Mouse (Mus musculus): Measurements from ENCODE around the gene Lrsam1. TPM values are rescaled to one million over a fixed set of nuclear protein-coding genes. Genes with fewer than 3 reads are reported as not detected.
"Not testable (repeated sequence)": the region's sequence is repeated elsewhere in the genome, so short reads cannot be mapped to it uniquely, and the experiment has no call there.

Gene Lrsam1
- polyA plus RNA-seq (2012; rRNA removed) = 18.0 and 20.3 TPM in 2 replicates
- 9.4 and 11.5 TPM in 2 replicates for polyA plus RNA-seq (2014; fragmentation: Nextera tagmentation; extraction: Ambion mirVana)

DNA sequence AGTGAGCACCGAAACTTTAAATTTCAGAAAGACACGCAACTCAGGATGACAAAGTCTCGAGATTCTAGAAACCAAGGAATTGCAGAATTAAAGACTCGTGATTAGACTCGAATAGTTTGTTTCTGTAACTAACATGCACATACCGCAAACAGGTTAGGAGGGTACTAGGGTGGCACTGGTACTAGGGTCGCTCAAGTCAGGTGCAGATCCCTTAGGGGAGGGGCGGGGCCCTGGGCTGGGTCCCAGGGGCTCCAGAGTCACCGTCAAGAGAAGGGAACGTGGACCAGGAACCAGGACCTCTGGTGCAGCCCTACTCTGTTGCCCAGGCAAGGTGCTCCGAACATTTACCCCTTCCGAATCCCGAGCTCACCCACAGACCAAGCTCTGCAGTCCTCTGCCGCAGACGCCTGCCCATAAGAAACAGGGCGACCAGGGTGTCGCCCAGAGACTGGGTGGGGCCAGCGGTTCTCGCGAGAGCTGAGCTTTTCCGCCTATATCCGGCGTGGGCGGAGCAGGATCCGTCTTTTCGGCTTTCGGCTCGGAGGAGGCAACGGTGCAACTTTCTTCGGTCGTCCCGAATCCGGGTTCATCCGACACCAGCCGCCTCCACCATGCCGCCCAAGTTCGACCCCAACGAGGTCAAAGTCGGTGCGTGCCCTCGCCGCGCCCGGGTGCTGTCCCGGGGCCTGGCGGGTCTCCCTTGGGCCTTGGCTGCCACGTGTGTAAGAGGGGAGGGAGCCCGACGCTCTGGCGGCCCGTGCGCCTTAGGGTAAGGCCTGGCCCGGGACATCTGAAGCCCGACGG lies at the start of gene Lrsam1, which contains the start of gene Rpl12:
Gene Lrsam1, minus strand, starts transcription at position 423 of the 804 bp plus-strand sequence.
Gene Rpl12, plus strand, starts transcription at position 368 of the 804 bp plus-strand sequence.
- Histone ChIP-seq H3K9me3 (ENCODE audit: control insufficient read depth, low read length) (no peaks in the 10 kb centered on the region), H3K36me3 (ENCODE audit: control insufficient read depth, insufficient read depth, low read length) (peaks cover 41% of the 10 kb centered on the region), H3K4me1 (ENCODE audit: control insufficient read depth, insufficient read depth, low read length) (peaks cover 23% of the 10 kb centered on the region), H3K4me2 (replicated peaks; ENCODE audit: low read depth, low read length, severe bottlenecking) (peak within 1 kb of the TSS; percentile 73), H3K4me3 (replicated peaks; ENCODE audit: low read length) (peak within 1 kb of the TSS; percentile 74), H3K9ac (ENCODE audit: low read depth, low read length, severe bottlenecking) (peak within 1 kb of the TSS; percentile 94), H3K27ac (replicated peaks; ENCODE audit: low read depth, low read length) (peak within 1 kb of the TSS; percentile 76), H3K27me3 (ENCODE audit: control insufficient read depth, insufficient read depth, low read length) (no peaks in the 10 kb centered on the region)
- peak; percentile 96; the same call in 1 of the 2 replicates for TF ChIP-seq POLR2A (IDR thresholded peaks at IDR 0.05; ENCODE audit: borderline replicate concordance, extremely low read depth, insufficient read depth, insufficient read length)
- ATAC-seq (ENCODE audit: low FRiP score, low read depth) = peak; percentile 91
- peak; percentile 96 for DNase-seq (ENCODE audit: low spot score)
- WGBS = 3% methylated on average over 54 of the region's 55 CpGs

DNA sequence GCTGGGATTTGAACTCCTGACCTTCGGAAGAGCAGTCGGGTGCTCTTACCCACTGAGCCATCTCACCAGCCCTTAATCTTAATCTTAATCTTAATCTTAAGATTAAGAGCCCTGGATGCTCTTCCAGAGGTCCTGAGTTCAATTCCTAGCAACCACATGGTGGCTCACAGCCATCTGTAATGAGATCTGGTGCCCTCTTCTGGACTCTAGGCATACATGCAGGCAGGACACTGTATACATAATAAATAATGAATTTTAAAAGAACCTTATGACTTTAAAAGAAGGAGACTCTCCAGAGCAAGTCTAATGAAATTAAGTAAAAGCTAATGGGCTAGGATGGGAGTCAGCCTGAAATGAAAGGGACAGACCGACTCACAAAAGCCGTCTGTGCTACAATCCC lies 47.6 kb upstream of the Lrsam1 start:
- not testable (repeated sequence) for H3K27me3 ChIP-seq (ENCODE audit: control insufficient read depth, insufficient read depth, low read length); H3K4me3 ChIP-seq (replicated peaks; ENCODE audit: low read length); ATAC-seq (ENCODE audit: low FRiP score, low read depth); H3K9me3 ChIP-seq (ENCODE audit: control insufficient read depth, low read length); H3K36me3 ChIP-seq (ENCODE audit: control insufficient read depth, insufficient read depth, low read length); H3K4me2 ChIP-seq (replicated peaks; ENCODE audit: low read depth, low read length, severe bottlenecking); H3K4me1 ChIP-seq (ENCODE audit: control insufficient read depth, insufficient read depth, low read length); H3K27ac ChIP-seq (replicated peaks; ENCODE audit: low read depth, low read length); H3K9ac ChIP-seq (ENCODE audit: low read depth, low read length, severe bottlenecking); DNase-seq (ENCODE audit: low spot score)
- WGBS = 93% methylated on average over 4 of the region's 4 CpGs

DNA sequence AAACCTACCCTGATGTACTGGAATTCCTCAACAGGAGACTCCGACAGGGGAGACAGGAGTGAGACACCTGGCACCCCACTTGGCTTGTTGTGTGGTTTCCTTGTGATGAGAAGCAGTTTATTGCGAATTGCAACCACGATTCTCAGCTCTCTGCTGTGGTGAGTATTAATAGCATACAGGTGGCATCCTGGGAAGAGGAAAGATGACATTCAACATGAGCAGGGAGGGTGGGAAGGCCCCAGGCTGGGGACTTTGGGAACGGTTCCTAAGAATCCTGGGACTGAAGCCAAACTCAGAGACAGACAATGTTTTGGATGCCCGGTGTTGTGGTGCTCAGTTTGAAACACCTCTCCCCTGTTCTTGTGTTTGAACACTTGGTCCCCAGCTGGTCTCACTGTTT lies 43.6 kb upstream of the Lrsam1 start:
- Histone ChIP-seq H3K27me3 (ENCODE audit: control insufficient read depth, insufficient read depth, low read length) (no peaks in the 10 kb centered on the region), H3K9ac (ENCODE audit: low read depth, low read length, severe bottlenecking) (no peak overlapping the region), H3K4me3 (replicated peaks; ENCODE audit: low read length) (no peak overlapping the region), H3K4me2 (replicated peaks; ENCODE audit: low read depth, low read length, severe bottlenecking) (no peak overlapping the region), H3K9me3 (ENCODE audit: control insufficient read depth, low read length) (no peaks in the 10 kb centered on the region), H3K4me1 (ENCODE audit: control insufficient read depth, insufficient read depth, low read length) (no peaks in the 10 kb centered on the region), H3K36me3 (ENCODE audit: control insufficient read depth, insufficient read depth, low read length) (0 out of 2 replicates have a peak, but pooled peaks cover 6% of the 10 kb centered on the region), H3K27ac (replicated peaks; ENCODE audit: low read depth, low read length) (no peak overlapping the region)
- 61% methylated on average over 5 of the region's 5 CpGs for WGBS
- TF ChIP-seq POLR2A (IDR thresholded peaks at IDR 0.05; ENCODE audit: borderline replicate concordance, extremely low read depth, insufficient read depth, insufficient read length) = no peak
- ATAC-seq (ENCODE audit: low FRiP score, low read depth) (no peak), DNase-seq (ENCODE audit: low spot score) (no peak)

DNA sequence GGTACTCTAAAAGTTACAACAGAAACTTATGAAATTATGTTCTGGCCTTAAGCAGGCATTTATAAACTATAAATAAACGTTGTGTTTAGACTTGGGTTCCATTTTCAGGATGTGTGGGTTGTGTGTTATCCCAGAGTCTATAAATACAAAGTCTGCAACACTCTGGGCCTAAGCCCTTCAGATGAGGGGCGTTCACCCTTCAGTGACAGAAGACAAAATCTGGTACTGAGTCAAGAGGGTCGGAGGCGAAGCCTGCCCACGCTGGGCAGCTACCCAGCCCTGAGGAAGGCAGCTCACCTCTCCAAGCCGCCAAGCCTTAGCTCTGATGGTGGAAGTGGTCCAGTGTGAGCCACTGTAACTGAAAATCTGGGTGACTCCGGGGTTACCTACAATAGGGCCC lies 40.7 kb upstream of the Lrsam1 start:
- Histone ChIP-seq H3K4me2 (replicated peaks; ENCODE audit: low read depth, low read length, severe bottlenecking) (no peak overlapping the region), H3K4me1 (ENCODE audit: control insufficient read depth, insufficient read depth, low read length) (no peaks in the 10 kb centered on the region), H3K9ac (ENCODE audit: low read depth, low read length, severe bottlenecking) (no peak overlapping the region), H3K4me3 (replicated peaks; ENCODE audit: low read length) (no peak overlapping the region), H3K27ac (replicated peaks; ENCODE audit: low read depth, low read length) (no peak overlapping the region), H3K36me3 (ENCODE audit: control insufficient read depth, insufficient read depth, low read length) (0 out of 2 replicates have a peak, but pooled peaks cover 6% of the 10 kb centered on the region), H3K9me3 (ENCODE audit: control insufficient read depth, low read length) (no peaks in the 10 kb centered on the region), H3K27me3 (ENCODE audit: control insufficient read depth, insufficient read depth, low read length) (no peaks in the 10 kb centered on the region)
- WGBS = 88% methylated on average over 7 of the region's 7 CpGs
- DNase-seq (ENCODE audit: low spot score) (no peak), ATAC-seq (ENCODE audit: low FRiP score, low read depth) (no peak)
- TF ChIP-seq POLR2A (IDR thresholded peaks at IDR 0.05; ENCODE audit: borderline replicate concordance, extremely low read depth, insufficient read depth, insufficient read length) = no peak

DNA sequence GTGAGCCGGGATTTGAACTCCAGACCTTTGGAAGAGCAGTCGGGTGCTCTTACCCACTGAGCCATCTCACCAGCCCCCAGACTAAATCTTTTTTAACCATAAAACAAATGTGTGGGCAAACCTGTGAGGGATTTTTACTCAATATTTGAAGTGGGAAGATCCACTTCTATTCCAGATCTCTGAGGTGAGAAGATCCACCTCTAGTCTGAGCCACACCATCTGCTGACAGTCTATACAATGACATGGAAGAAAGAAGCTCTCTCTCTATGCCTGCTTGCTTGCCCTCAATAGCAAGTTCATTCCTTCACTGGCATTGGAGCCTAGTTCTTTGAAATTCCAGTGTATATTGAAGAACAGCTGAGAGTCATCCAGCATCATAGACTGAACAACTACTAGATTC lies 38.3 kb upstream of the Lrsam1 start:
- ATAC-seq (ENCODE audit: low FRiP score, low read depth) (no peak), DNase-seq (ENCODE audit: low spot score) (no peak)
- Histone ChIP-seq H3K9ac (ENCODE audit: low read depth, low read length, severe bottlenecking) (no peak overlapping the region), H3K9me3 (ENCODE audit: control insufficient read depth, low read length) (no peaks in the 10 kb centered on the region), H3K36me3 (ENCODE audit: control insufficient read depth, insufficient read depth, low read length) (0 out of 2 replicates have a peak, but pooled peaks cover 6% of the 10 kb centered on the region), H3K4me2 (replicated peaks; ENCODE audit: low read depth, low read length, severe bottlenecking) (no peak overlapping the region), H3K27me3 (ENCODE audit: control insufficient read depth, insufficient read depth, low read length) (no peaks in the 10 kb centered on the region), H3K4me3 (replicated peaks; ENCODE audit: low read length) (no peak overlapping the region), H3K4me1 (ENCODE audit: control insufficient read depth, insufficient read depth, low read length) (no peaks in the 10 kb centered on the region), H3K27ac (replicated peaks; ENCODE audit: low read depth, low read length) (no peak overlapping the region)
- 87% methylated on average over 2 of the region's 2 CpGs for WGBS
- TF ChIP-seq POLR2A (IDR thresholded peaks at IDR 0.05; ENCODE audit: borderline replicate concordance, extremely low read depth, insufficient read depth, insufficient read length) = no peak

Measured in limb, embryonic 14.5 days (tissue).